Mouse (Mus musculus) neutrophil, adult 5-6 weeks (primary cell): ENCODE measurements around the gene Nrp1. TPM values are rescaled to one million over a fixed set of nuclear protein-coding genes. Genes with fewer than 3 reads are reported as not detected.

Experiments
- ATAC-seq: fragments of 151-379, 151-347 bp; 2 replicates; pipeline ENCODE4 v1.8.0; 2017; ENCODE audit warnings: mild to moderate bottlenecking, moderate TSS enrichment; ENCODE audit not compliant: insufficient number of reproducible peaks, poor library complexity, low FRiP score, severe bottlenecking; ENCODE audit errors: extremely low read depth
- total RNA-seq: library from RNA; stranded (forward); fragments of 200-1000 nt; gene quantifications from 2 replicates; pipeline ENCODE4 v1.2.3, GENCODE M21; 2017

Gene Nrp1
- 3.6 and 4.2 TPM in 2 replicates for total RNA-seq

- ATAC-seq = peak; percentile 10; the same call in 1 of the 2 replicates
These were observed at the start of gene Nrp1 for GRCm38 (mm10) chr8:128358406-128358755. TSS of gene Nrp1 (plus strand) at chr8:128358604.

GRCm38 (mm10) chr8:128320797-128321196 is 37.6 kb upstream of the Nrp1 start:
- no peak for ATAC-seq

GRCm38 (mm10) chr8:128327281-128327680 is 31.1 kb upstream of the Nrp1 start:
- no peak for ATAC-seq

- no peak for ATAC-seq
These were observed 30.5 kb upstream of the Nrp1 start for GRCm38 (mm10) chr8:128327922-128328321.

GRCm38 (mm10) chr8:128329502-128329901 is 28.9 kb upstream of the Nrp1 start:
- ATAC-seq = no peak

GRCm38 (mm10) chr8:128335976-128336375 is 22.4 kb upstream of the Nrp1 start:
- ATAC-seq = no peak

GRCm38 (mm10) chr8:128338951-128339350 is 19.5 kb upstream of the Nrp1 start:
- ATAC-seq = no peak

- ATAC-seq = no peak
These were observed 18.9 kb upstream of the Nrp1 start for GRCm38 (mm10) chr8:128339521-128339920.

GRCm38 (mm10) chr8:128350405-128350804 is 8.0 kb upstream of the Nrp1 start:
- ATAC-seq = no peak

- ATAC-seq = no peak
These were observed 7.2 kb upstream of the Nrp1 start for GRCm38 (mm10) chr8:128351211-128351610.

GRCm38 (mm10) chr8:128352821-128353220 is 5.6 kb upstream of the Nrp1 start:
- ATAC-seq = no peak

- no peak for ATAC-seq
These were observed 4.4 kb upstream of the Nrp1 start for GRCm38 (mm10) chr8:128353999-128354398.

- no peak for ATAC-seq
These were observed 3.3 kb upstream of the Nrp1 start for GRCm38 (mm10) chr8:128355091-128355490.

GRCm38 (mm10) chr8:128356170-128356569 is 2.2 kb upstream of the Nrp1 start:
- no peak for ATAC-seq

- peak; percentile 43; the same call in 1 of the 2 replicates for ATAC-seq
These were observed 1.4 kb upstream of the Nrp1 start for GRCm38 (mm10) chr8:128356796-128357539.

- ATAC-seq = peak; percentile 31; the same call in 1 of the 2 replicates
These were observed 631 bp upstream of the Nrp1 start for GRCm38 (mm10) chr8:128357540-128358405.

- ATAC-seq = no peak
These were observed 534 bp downstream of the Nrp1 start for GRCm38 (mm10) chr8:128358756-128359520.

- no peak for ATAC-seq
These were observed 1.3 kb downstream of the Nrp1 start for GRCm38 (mm10) chr8:128359521-128360318.
